Mouse (Mus musculus) megakaryocyte, embryonic 14.5 days (primary cell): ENCODE measurements at regions not wholly inside any gene's neighbourhood (a gene's known extent, or its start where the extent isn't known, plus 50 kb on each side); places are given as distances from the start of the nearest gene placed in this dataset.

Source experiments
- FLI1 ChIP-seq: IDR thresholded peaks from 2 replicates; pipeline ENCODE4 v1.6.1; 2012; ENCODE audit warnings: low read length, inconsistent platforms, mixed read lengths
- GATA1 ChIP-seq: IDR thresholded peaks from 3 replicates; pipeline ENCODE4 v1.6.1; 2012; ENCODE audit warnings: mixed read lengths, low read length, inconsistent platforms, borderline replicate concordance

DNA sequence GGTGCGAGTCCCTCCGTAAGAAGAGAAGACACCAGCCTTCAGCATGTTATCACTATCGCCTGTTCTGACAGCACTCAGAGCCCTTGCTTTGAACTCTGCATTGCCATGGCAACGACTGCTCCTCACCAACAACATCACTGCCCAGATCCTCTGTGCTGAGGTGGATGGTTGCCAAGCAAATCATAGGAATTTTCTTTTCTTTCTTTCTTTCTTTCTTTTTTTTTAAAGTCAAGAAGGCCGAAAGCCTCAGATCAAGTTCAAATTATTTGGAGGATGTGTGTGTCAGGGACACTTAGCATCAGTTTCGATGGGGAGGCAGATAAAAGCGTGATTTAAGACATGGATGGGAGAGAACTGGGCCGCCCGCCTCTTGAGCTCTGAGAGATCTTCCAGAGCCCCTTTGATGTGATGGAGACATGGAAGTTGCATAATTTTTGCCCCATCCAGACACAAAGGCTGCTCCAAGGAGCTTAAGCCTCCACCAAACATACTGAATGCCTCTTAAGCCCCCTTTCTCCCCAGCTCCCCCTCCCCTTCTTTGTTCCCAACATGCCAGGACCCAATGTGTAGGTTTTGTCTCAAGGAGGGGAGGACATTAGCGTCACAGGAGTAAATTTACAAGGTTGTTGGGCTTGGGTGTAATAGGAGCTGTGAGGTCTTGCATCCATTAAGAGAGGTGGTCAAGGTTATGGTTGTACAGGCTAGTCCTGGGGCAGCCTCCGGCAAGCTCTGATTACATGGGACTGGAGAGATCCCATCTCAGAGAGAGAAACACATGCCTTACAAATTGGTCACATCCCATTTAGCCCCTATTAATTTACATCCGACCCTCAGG is 167.4 kb upstream of the Npvf start:
- TF ChIP-seq GATA1: no peak
- no peak for TF ChIP-seq FLI1
